Mouse (Mus musculus) kidney, embryonic 16.5 days (tissue): ENCODE results near the gene Fam168a. TPM values are rescaled to one million over a fixed set of nuclear protein-coding genes. Genes with fewer than 3 reads are reported as not detected.

Experiments
- ATAC-seq: fragments of 200-750 bp; cut with Nextera tagmentation; 2 replicates; pipeline ENCODE4 v1.8.0; 2017; ENCODE audit warnings: moderate TSS enrichment; ENCODE audit not compliant: low FRiP score, low TSS enrichment
- H3K27ac ChIP-seq: fragments of 300-500 bp; sonication (generic); 2 replicates; pipeline ENCODE4 v1.5.1; 2014; ENCODE audit warnings: low read length
- H3K27me3 ChIP-seq: fragments of 300-500 bp; sonication (generic); 2 replicates; pipeline ENCODE4 v1.6.1; 2014; ENCODE audit warnings: low read length, control low read depth, mixed read lengths; ENCODE audit not compliant: insufficient read depth
- H3K36me3 ChIP-seq: fragments of 300-500 bp; sonication (generic); 2 replicates; pipeline ENCODE4 v1.6.1; 2014; ENCODE audit warnings: low read length, control low read depth, mixed read lengths; ENCODE audit not compliant: insufficient read depth
- H3K4me1 ChIP-seq: fragments of 300-500 bp; sonication (generic); 2 replicates; pipeline ENCODE4 v1.6.1; 2014; ENCODE audit warnings: low read length, control low read depth, mixed read lengths; ENCODE audit not compliant: insufficient read depth
- H3K4me2 ChIP-seq: fragments of 300-500 bp; sonication (generic); replicated peaks from 2 replicates; pipeline ENCODE4 v1.6.1; 2014; ENCODE audit warnings: low read depth, low read length
- H3K4me3 ChIP-seq: fragments of 300-500 bp; sonication (generic); 2 replicates; pipeline ENCODE4 v1.5.1; 2014; ENCODE audit warnings: mild to moderate bottlenecking, low read length
- H3K9ac ChIP-seq: fragments of 300-500 bp; sonication (generic); replicated peaks from 2 replicates; pipeline ENCODE4 v1.6.1; 2014; ENCODE audit warnings: low read length
- H3K9me3 ChIP-seq: fragments of 300-500 bp; sonication (generic); 2 replicates; pipeline ENCODE4 v1.6.1; 2016; ENCODE audit warnings: low read length, control low read depth
- WGBS: fragments of 180-500 bp; shearing (Covaris S2); extraction: QIAGEN DNeasy Blood & Tissue Kit; methylation state at CpG from one replicate; pipeline ENCODE4 v1.1.7; 2014; 5-methylcytosine and 5-hydroxymethylcytosine counted together
- polyA plus RNA-seq: library from polyadenylated mRNA; unstranded; fragments of >200 nt; fragmentation: Nextera tagmentation; extraction: Ambion mirVana; gene quantifications from 2 replicates; pipeline ENCODE4 v1.2.1, GENCODE M21; 2015

The Fam168a gene
- polyA plus RNA-seq, 1 experiment from 2014 or later: 35.2 TPM

DNA sequence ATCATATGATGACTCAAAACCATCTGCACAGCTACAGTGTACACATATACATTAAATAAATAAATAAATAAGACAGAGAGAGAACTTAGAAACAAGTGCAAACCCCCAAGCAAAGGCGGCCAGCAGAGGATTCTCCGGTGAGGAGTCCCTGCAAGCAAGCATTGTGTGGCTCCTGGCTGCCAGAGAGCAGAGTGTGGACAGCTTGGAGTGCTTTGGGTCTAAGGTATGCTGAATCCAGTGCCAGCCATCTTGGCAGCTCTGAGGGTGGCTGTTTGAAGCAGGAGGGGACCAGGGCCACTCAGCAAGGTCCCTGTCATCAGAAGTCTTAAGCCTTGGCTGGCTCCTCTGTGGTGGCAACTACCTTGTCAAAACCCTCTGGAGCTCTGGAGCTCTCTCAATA is 31.5 kb upstream of the Fam168a start:
- H3K4me3 ChIP-seq: no peak overlapping the region
- H3K27me3 ChIP-seq: no peaks in the 10 kb centered on the region
- H3K4me1 ChIP-seq: peaks cover 4% of the 10 kb centered on the region; the same call in 1 of the 2 replicates
- no peak overlapping the region for H3K27ac ChIP-seq
- H3K9me3 ChIP-seq: no peaks in the 10 kb centered on the region
- H3K4me2 ChIP-seq: no peak overlapping the region
- no peaks in the 10 kb centered on the region for H3K36me3 ChIP-seq
- WGBS: 94% methylated on average over 2 of the region's 2 CpGs
- no peak for ATAC-seq
- no peak overlapping the region for H3K9ac ChIP-seq

DNA sequence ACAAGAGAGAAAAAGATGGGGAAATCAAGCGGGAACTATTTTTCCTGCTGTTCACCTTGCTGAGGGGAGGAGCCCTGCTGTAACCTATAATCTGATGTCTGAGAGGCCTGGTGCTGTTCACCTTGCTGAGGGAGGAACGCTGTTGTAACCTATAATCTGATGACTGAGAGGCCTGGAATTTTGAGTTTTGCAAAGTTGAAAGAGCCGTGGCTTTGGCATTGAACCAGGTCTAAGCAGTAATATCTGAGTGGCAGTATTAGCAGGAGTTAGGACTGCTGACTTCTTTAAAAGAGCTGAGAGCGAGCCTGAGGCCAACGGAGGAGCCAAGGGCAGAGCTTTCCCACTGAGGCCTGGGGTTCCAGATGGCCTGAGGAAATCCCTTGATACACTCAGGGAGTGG is 28.4 kb upstream of the Fam168a start:
- Histone ChIP-seq H3K36me3 (no peaks in the 10 kb centered on the region), H3K27ac (no peak overlapping the region), H3K9me3 (no peaks in the 10 kb centered on the region), H3K27me3 (no peaks in the 10 kb centered on the region), H3K4me3 (no peak overlapping the region), H3K4me1 (peaks cover 4% of the 10 kb centered on the region; the same call in 1 of the 2 replicates), H3K4me2 (no peak overlapping the region), H3K9ac (no peak overlapping the region)
- no peak for ATAC-seq
- 78% methylated on average over 5 of the region's 5 CpGs for WGBS

DNA sequence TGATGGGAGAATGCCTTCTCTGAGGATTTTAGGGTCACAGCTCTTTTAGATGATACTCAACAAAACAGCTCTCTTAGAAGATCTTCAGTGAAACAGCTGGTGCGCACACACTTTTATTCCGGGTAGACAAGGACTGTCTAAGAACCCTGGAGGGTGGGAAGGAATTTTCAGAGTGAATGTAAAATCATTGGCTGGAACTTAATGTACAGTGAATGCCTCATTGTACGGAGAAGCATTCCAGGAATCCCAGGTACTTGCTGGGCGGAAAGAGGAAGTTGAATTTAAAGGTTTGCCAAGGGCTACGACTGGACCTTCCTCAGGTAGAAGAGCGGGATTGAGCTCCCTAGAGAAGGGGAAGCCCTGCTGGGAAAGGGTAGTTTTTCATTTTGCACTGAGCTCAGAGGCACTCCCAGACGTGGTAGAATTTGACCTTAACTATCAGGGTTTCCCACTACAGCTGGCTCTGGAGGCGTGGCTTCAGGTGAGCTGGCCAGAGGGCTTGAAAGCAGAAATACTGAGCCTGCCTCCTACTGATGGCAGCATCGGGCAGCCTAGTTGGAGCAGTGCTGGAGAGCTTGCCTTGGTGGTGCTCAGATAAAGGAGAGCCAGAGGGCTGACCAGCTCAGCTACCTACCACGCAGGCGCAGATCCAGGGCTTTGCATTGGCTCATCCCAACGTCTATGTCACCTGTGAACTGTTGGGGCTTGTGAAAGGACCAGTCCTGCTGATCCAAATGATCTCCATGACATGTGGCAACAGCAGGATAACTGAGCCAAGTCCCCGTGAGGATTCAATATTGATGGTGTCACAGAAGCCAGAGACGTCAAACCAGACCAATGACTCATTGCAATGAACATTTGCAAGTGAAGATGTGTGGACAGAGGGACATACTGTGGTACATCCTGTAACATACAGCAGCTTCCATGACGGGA is 27.2 kb upstream of the Fam168a start:
- 56% methylated on average over 15 of the region's 15 CpGs for WGBS
- Histone ChIP-seq H3K4me1 (peaks cover 4% of the 10 kb centered on the region; the same call in 1 of the 2 replicates), H3K4me3 (no peak overlapping the region), H3K4me2 (peak overlapping the region; percentile 21), H3K9me3 (no peaks in the 10 kb centered on the region), H3K27ac (peak overlapping the region; percentile 72), H3K36me3 (no peaks in the 10 kb centered on the region), H3K9ac (no peak overlapping the region), H3K27me3 (no peaks in the 10 kb centered on the region)
- 0 out of 2 replicates have a peak, but pooled peaks have one; percentile 57 for ATAC-seq

DNA sequence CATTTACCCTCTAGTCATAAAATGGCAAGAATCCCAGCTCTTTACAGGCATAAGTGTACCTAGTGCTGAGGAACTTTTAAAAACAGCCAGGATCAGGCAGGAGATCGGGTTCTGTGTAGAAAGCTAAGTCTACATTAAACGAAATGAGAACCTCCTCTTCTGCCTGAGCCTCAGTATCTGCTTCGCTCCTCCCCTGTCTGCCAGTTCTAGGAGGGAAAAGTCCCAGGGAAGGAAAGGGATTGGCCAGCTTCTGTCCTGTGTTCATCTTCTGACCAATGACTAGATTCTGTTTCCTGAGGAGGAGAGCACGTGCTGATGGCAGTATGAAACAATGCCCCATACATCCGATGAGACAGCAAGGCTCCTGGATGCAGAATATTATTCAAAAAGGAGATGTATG is 25.3 kb upstream of the Fam168a start:
- Histone ChIP-seq H3K36me3 (no peaks in the 10 kb centered on the region), H3K4me3 (no peak overlapping the region), H3K27ac (no peak overlapping the region), H3K4me1 (peaks cover 4% of the 10 kb centered on the region; the same call in 1 of the 2 replicates), H3K27me3 (no peaks in the 10 kb centered on the region), H3K9me3 (no peaks in the 10 kb centered on the region), H3K9ac (no peak overlapping the region), H3K4me2 (no peak overlapping the region)
- no peak for ATAC-seq
- whole genome bisulfite sequencing: 54% methylated on average over 5 of the region's 5 CpGs

DNA sequence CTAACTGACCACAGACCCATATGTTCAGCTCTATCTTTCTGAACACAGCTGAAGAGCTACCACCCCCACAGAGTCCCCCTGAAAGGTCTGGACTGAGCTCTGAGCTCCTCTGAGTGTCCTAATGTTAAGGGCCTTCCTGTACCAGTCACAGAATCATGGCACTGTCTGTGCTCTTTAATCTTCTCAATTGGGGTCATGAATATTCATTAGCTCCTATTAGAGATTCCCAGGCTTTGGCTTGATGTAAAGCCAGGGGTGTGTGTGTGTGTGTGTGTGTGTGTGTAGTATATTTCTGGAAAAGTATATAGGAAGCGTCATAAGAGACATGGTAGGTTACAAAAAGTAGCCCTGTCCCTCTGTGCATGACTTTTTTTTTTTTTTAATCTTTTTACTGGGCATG is 23.2 kb upstream of the Fam168a start:
- H3K27ac ChIP-seq: no peak overlapping the region
- no peak overlapping the region for H3K9ac ChIP-seq
- H3K4me1 ChIP-seq: peaks cover 4% of the 10 kb centered on the region; the same call in 1 of the 2 replicates
- H3K4me2 ChIP-seq: no peak overlapping the region
- WGBS: 96% methylated on average over 1 of the region's 1 CpGs
- H3K9me3 ChIP-seq: no peaks in the 10 kb centered on the region
- H3K36me3 ChIP-seq: no peaks in the 10 kb centered on the region
- H3K4me3 ChIP-seq: no peak overlapping the region
- H3K27me3 ChIP-seq: no peaks in the 10 kb centered on the region
- no peak for ATAC-seq

DNA sequence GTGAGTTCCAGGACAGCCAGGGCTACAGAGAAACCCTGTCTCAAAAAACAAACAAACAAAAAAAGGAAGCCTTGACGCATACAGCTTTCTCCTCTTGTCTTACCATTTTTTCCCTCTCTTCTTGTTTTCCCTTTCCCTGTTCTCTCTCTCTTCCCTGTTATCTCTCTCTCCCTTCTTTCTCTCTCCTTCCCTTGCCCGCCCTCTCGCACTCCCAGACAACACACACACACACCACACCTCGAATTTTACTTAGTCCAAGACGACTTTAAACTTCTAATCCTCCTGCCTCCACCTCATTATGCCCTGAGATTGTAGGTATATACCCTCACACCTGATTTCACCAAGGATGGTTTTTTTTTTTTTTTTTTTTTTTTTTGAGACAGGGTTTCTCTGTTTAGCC is 22.4 kb upstream of the Fam168a start:
- Histone ChIP-seq H3K4me3 (no peak overlapping the region), H3K36me3 (no peaks in the 10 kb centered on the region), H3K27me3 (no peaks in the 10 kb centered on the region), H3K9me3 (no peaks in the 10 kb centered on the region), H3K4me1 (peaks cover 4% of the 10 kb centered on the region; the same call in 1 of the 2 replicates), H3K27ac (no peak overlapping the region), H3K4me2 (no peak overlapping the region), H3K9ac (no peak overlapping the region)
- ATAC-seq: no peak
- 70% methylated on average over 5 of the region's 5 CpGs for WGBS

DNA sequence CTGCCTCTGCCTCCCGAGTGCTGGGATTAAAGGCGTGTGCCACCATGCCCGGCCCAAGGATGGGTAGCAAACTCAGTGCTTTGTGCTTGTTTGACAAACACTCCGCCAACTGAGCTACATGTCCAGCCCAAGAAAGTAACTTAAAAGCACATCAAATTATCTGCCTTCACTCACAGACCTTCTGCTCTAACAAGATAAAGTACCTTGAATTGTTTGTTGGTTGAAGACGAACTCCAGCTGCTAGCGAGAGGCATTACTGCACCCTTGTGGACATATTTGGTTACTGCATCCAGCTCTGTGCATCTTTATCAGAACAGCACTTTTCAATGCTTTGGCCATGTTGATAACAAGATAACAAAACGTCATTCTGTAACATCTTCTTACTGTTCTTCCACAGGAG is 21.9 kb upstream of the Fam168a start:
- no peak for ATAC-seq
- H3K4me3 ChIP-seq: no peak overlapping the region
- H3K27me3 ChIP-seq: no peaks in the 10 kb centered on the region
- no peaks in the 10 kb centered on the region for H3K36me3 ChIP-seq
- H3K9ac ChIP-seq: no peak overlapping the region
- no peaks in the 10 kb centered on the region for H3K9me3 ChIP-seq
- 57% methylated on average over 7 of the region's 7 CpGs for WGBS
- H3K27ac ChIP-seq: no peak overlapping the region
- peaks cover under 1% of the 10 kb centered on the region; the same call in 1 of the 2 replicates for H3K4me1 ChIP-seq
- no peak overlapping the region for H3K4me2 ChIP-seq

DNA sequence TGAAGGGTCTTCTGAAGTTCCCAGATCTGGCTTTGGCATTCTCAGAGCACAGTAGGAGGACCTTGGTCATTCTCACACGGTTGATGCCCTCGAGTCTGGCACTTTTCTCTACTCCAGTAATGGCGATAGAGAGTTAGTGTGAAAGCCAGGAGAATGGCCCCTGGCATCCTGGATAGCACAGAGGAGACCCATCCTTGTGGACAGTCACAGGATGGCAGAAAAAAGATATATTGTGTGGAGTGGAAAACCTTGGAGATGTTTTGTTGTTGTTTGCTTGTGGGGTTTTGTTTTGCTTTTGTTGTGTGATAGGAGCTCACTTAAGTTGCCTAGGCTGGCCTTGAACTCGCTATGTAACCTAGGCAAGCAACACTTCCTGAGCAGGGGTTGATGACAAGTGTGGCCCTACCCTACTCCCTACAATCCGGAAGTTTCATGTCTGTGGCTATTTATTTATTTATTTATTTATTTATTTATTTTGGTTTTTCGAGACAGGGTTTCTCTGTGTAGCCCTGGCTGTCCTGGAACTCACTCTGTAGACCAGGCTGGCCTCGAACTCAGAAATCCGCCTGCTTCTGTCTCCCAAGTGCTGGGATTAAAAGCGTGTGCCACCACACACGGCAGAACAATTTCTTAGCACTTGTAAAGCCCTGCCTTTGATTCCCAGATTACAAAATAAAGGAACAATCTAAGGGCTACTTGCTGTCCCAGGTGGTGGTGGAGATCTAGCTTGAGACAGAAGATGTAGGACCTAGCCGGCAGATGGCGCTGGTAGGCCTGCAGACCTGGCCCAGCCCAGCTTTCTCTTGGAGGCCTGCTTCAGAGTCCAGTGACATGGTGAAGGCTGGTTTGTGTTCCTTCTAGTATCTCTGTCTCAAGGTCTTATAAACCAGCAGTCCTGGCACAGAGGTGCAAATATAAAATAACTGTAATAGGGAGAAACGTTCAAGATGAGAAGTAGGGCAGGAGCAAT is 21.1 kb upstream of the Fam168a start:
- H3K9ac ChIP-seq: no peak overlapping the region
- no peak overlapping the region for H3K27ac ChIP-seq
- no peak overlapping the region for H3K4me3 ChIP-seq
- no peaks in the 10 kb centered on the region for H3K4me1 ChIP-seq
- peak; percentile 80 for ATAC-seq
- H3K27me3 ChIP-seq: no peaks in the 10 kb centered on the region
- no peaks in the 10 kb centered on the region for H3K36me3 ChIP-seq
- WGBS: 45% methylated on average over 13 of the region's 13 CpGs
- H3K9me3 ChIP-seq: no peaks in the 10 kb centered on the region
- no peak overlapping the region for H3K4me2 ChIP-seq

DNA sequence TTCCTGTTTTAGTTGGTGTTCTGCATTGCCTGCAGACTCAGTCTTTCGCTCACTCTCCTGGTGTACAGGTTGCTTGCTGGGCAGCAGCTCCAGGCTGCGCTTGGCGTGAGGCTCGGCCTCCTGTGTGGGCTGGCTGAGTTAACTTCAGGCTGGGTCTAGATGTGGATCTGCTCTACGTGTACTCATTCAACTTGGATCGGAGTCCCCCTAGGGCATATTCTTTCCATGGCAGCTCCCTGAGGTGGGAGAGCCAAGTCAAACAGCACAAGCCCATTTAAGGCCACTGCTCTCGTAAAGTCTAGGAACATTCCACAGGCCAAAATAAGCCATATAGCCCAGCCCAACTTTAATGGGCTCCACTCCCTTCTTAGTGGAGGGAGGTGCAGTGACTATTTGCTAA is 18.0 kb upstream of the Fam168a start:
- no peak overlapping the region for H3K4me3 ChIP-seq
- H3K4me1 ChIP-seq: no peaks in the 10 kb centered on the region
- no peak overlapping the region for H3K9ac ChIP-seq
- no peaks in the 10 kb centered on the region for H3K27me3 ChIP-seq
- H3K27ac ChIP-seq: no peak overlapping the region
- no peaks in the 10 kb centered on the region for H3K9me3 ChIP-seq
- no peak for ATAC-seq
- no peaks in the 10 kb centered on the region for H3K36me3 ChIP-seq
- 78% methylated on average over 7 of the region's 7 CpGs for WGBS
- H3K4me2 ChIP-seq: no peak overlapping the region
